Mouse (Mus musculus) cerebellum, adult 9-11 months (tissue): ENCODE results near the gene Rasl11b.

Experiments
- DNase-seq: peaks from one replicate; pipeline ENCODE4 v3.0.0; 2022

Rasl11b gene

DNA sequence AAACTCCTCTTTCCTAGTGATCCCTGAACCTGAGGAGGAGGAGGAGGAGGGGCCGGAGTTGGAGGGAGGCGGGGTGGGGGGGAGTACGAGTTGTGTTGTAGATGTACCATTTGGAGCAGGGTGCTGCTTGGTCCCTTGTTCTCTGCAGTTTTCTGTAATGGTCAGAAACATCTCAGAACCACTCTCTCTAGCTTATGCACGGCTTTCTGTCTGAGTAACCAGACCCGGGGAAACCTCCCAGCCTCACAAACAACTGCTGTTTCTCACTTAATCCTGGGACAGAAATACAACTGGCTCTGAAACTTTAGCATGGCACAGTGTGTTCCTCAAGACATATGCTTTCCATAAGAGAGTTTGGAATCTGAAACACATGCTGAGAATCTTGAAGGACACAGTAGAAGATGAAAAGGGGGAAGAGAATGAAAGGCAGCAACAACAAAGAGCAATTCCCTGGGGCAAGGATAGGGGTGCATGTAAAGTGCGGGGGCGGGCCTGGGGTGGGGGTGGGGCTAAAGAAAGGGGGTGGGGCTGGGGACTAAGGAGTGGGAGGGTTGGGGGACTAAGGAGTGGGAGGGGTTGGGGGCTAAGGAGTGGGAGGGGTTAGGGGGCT, 19.5 kb downstream of the Rasl11b start:
- DNase-seq = no peak

DNA sequence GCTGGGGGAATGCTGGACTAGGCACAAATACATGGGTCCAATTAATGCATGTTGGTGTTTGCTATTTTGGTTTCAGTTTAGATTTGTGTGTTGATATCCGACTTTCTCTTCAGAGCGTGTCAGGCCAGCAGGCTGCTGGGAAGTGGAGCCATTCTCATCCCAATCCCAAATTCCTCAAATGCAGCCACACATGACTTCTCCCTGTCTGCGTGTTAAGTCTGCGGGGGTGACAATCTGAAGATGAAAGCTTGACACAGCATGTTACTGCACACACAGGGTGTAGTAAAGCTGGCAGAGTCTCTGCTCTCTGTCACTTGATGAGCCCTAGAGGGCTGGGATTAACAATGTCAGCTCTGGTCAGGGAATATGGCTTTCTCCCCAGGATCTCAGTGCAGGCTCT, 20.0 kb downstream of the Rasl11b start:
- DNase-seq = no peak

DNA sequence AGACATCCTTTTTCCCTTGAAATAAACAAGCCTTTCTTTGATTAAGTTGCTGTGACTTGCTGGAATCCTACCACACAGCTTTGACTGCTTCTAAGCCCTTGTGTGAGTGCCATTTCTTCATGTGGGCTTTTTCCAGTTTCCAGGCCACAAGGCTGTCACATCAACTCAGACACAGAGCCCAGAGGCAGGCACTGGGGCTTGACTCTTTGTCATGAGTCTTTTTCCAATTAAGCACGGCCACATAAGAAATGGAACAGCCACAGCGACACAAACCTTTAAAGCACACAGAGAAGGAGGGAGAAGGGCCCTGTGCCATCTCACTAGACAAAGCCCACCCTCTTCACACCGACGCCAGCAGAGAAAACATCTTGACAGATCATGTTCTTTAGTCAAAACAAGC, 23.4 kb downstream of the Rasl11b start:
- DNase-seq = no peak

DNA sequence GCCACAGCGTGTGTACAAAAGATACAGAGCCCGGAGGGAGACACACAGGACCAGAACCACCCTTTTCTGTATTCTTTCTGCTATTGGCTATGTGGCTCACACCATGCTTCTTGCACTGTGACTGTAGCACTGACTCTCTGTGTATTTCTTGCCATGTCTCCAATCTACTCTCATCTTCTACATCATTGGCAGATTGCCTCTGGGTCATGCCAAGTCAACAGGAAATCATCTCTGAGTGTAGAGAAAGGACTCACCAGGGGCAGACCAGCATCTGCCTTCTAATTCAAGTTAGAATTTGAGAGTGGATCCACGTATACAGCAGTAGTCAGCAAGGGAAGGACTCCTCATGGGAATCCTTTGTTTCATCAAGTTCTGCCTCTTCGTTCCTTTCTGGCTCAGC, 27.5 kb downstream of the Rasl11b start:
- no peak for DNase-seq

DNA sequence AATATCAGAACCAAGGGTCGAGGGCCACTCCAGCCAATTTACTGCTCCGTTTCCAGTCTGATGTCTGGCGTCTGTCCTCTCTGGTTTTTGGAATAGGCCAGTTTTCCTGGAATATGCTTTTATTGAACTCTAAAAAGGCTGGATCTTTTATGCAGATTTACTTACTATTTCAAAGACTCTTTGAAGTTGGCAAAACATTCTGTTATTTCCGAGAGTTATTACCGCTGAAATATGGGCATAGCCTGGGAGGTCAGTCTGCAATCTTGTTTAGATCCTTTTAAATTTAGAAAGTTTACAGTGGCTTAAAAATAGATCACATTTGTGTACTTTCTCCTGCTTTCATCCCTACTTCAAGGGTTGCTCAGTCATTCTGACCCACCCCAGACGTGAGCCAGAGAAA, 29.4 kb downstream of the Rasl11b start:
- DNase-seq = no peak

DNA sequence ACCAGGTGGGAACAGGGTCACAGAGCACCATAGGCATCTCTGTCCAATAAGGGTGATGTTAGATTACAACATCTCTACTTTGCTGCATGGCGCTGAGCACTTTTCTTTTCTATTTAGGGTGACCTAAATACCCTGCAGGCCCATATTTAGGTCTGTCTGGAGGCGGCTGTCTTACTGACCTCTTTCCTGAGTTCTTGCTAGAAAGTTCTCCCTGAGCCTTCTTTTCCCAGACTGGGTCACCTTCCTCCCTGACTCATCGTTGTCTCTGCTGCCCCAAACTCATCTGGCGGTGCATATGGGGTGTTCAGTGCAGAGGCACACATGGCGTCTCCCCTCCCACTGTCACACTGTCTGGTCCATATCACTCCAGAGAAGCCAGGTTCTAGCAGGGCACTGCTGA, 31.1 kb downstream of the Rasl11b start:
- DNase-seq = no peak

DNA sequence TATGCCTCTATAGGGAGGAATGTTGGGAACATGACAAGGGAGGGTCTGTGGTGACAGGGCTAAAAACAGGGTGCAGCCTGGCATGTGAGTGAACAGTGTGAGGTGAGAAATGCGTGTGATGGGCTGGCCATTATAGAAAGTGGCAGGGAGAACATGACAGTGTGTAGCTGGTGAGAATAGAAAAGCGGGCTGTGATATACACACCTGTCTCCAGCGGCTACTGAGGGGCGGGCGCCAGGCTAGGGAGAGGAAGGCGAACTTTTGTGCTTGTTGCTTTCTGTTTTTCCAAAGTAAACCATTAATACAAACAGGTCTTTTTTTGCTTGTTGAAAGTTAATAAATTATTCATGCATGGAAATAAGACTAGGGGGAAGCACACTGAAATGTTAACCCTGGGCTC, 32.3 kb downstream of the Rasl11b start:
- DNase-seq = no peak

DNA sequence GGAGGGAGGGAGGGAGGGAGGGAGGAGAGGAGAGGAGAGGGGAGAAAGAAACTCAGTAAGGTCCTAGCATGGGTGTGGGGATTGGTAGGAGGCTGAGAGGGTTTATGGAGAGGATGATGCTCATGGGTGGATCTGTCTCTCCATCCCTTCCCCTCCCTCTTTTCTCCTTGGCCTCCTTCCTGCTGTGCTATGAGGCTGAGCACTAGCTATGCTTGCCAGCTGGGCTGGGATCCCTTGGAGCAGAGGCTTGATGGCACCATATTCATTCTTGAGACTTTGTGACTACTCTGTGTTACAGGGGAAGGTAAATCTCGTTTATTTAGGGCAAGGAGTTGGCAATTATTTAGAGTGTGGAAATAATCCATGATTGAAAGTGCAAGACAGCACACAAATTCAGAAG, 33.9 kb downstream of the Rasl11b start:
- DNase-seq = no peak

DNA sequence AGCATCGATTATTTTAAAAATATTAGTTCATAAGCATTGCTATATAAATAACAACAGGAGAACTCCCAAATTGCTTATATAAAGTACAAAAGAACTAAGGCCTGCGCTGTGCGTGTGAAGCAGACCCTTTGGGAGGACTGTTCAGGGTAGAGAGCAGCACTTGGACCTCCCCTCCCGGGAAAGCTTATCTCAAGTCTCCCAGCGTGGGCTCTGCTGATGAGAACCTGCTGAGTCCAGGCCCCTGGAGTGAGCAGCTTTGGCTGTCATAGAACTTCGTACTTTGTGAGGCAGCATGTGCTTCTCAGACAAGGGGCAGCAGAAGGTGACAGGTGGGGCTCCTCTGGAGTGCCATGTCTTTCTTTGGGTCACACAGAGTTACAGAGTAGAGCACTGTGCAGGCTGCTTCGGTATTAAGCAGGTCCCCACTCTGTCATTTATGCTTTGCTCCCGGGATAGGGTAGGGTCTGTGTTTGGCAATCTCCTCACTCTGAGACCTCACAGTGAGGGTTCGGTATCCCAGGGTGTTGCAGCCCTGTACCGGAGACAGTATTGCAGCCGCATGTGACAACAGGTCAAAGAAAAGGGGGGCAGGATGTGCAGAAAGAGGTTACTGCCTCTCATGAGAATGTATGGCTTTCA, 34.8 kb downstream of the Rasl11b start:
- no peak for DNase-seq

DNA sequence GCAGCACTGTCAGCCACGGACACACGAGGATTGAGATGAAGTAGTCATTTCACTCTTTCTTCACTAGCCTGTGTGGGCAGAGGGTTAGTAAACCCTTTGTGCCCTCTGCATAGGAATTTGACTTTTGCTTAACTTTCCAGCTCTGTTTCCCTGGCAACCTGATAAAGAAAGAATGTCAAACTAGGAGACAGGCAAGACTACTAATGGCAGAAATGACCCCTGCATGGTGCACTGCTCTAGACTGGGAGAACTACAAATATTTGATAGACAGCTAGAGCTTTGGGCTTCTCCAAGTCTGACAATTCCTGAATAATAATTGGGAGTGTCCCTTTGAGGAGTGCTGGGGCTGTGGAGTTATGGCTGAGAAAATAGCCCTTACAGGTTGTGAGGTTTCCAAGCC, 35.4 kb downstream of the Rasl11b start:
- no peak for DNase-seq

DNA sequence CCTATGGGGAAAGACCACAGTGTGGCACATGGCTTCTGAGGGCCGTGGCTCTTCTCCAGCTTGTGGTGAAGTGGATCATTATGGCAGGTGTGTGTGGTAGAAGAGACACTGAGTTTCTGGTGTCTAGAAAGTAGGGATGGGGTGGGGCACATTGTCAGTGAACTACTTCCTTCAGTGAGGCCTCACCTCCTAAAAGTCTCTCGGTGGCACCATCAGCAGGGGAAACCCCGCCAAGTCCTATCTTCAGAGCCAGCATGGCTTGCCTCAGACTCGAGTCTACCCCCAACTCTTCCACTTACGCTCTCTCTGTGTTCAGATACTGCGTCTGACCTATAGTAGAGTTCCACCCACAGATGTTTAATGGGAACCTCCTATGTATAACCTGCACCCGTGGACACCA, 38.7 kb downstream of the Rasl11b start:
- DNase-seq = no peak

DNA sequence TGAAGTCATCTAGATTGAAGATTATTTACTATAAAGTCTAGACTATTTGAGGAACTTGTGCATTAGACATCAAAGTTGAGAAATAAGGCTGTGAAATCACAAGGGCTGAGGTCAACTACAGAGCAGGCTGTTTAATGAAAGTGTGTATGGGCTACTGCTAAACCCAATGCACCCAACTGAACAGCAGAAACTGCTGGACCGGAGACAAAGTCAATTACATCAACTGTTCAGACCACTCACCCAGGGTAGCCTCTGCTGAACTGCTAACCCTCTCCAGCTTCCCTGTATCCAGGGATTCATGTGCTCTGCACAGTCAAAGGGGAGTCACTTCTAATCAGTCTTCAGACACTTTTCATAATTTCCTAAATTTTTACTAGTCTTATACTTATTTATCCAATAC, 44.3 kb downstream of the Rasl11b start:
- DNase-seq = no peak

DNA sequence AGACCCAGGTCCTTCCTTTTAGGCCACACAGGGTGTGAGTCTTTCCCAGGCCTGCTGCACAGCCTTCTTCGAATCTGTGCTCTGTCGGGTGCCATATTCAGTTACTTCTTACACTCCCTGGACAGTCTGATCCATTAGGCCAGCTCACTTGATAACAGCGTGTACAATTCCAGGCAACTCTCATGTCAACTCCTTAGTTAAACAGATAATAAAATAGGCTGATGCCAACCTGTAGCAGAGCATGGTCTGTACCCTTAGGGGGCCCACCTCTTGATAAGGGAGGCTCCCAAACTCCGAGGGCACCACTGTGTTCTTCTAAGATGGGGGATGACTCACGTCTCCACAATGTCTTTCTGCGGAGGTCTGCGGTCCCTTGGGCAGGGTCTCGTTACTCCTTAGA, 45.2 kb downstream of the Rasl11b start:
- DNase-seq = no peak

DNA sequence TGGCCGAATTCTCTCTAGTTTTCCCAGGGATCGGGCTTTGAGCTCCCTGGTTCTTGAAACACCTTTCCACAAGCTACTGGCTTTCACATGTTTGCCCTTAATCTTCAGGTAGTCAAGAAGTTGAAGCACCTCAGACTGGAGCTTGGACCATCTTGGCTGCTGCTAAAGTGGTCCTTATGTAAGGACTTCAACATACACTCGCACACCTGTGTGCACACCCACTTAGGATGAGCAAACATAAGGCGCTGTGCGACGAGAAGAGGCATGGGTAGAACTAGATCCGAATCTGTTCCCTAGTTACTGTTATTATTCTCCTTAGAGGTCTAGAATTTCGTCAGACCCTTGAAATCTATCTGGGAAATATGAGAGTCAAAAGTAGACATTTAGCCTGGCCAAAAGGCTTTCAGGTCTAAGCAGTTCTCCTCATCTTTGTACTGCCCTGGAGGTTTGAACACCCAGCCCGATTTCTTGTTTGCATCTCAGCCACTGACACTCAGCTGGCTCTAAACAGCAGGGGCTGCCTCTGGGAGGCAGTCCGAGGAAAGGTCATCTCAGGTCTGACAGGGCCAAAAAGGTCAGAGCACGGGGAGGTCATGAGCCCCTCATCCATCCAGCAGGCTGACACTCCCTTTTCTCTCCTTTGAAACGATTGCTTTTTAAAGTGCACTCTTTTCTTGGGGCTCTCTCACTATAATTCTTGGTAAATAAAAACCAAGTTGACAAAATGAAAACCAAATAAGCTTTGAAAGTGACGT, 46.0 kb downstream of the Rasl11b start:
- no peak for DNase-seq

DNA sequence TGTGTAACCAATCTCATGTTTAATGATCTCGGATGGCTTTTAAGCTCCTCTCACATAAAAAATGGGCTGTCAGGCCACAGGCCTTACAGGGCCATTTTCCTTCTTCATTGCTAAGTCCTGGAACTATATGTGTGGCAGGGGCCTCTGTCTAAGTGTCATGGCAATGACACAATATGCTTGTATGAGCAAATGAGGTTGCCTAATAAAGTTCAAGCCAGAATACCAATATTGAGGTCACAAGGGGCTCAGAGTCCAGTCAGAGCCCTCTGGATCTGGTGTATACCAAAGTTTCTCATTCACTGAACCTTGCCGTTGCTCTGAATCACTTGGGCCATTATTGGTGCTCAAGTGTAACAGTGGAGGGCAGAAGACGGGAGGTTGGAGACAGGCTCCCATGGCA, 47.6 kb downstream of the Rasl11b start:
- no peak for DNase-seq

DNA sequence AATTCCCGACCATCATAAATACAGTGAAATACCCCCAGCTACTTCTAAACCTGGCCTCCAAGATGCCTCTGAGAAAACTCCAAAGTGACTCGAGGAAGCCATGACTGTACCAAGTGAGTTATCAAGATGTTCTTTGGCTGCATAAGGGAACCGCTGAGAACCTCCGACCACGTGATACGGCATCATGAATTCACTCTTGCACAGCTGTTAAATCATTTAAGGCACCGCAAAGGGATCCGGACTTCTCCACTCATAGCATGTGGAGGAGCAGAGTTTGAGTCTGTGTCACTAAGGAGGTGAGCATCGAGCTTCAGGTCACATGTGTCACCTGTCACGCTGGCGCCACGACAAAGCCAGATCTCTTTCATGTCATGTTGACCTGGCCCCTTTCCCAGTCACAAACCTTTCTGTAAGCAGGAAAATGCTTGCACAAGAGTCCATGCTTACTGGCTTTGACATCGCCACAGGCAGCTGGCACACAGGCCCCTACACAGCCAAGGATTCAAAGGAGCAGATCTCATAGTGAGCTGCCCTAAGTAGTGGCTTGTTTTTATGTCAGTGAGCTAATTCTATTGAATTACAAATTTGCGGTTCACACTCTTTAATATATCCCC, 49.4 kb downstream of the Rasl11b start:
- DNase-seq = peak; percentile 74

DNA sequence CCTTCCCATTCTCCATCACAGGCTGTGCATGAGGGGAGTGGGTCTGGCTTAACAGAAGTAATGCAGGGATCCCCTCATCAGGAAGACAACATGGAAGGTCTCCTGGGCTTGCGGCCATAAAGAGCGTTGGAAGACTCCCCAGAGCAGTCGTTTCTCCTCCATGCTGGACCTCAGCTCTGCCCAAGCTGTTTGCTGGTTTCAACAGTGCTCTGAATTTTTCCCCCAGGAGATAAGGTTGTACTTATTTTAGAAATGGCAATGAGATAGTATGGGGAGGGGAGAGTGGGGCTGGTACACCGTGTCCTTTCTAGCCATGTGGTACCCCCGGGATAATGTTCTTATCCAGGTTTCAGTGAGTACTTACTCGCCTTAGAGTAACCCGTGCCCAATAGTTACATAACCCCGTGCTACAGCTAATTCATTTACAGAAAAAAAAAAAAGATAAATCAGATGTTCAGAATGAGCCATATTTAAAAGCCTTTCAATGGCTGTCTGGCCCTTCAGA, 50.6 kb downstream of the Rasl11b start:
- no peak for DNase-seq

DNA sequence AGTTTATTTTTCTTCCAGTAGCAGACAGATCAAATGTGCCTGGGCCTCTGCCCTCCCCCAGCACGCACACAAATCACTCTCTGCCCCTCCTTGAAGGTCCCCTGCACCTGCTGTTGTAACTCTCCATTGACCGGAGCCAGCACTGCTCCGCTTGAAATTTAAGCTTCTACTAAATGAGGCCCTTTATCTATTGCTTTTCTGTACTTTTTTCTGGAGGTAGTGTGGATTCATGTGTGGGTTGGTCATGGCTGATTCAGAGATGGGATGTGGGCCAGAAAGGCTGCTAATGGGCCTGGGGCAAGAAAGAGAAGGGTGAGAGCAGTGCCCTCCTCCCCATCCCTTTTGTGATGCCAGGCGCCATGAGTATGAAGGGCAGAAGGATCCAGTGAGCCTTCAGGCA, 51.4 kb downstream of the Rasl11b start:
- no peak for DNase-seq

DNA sequence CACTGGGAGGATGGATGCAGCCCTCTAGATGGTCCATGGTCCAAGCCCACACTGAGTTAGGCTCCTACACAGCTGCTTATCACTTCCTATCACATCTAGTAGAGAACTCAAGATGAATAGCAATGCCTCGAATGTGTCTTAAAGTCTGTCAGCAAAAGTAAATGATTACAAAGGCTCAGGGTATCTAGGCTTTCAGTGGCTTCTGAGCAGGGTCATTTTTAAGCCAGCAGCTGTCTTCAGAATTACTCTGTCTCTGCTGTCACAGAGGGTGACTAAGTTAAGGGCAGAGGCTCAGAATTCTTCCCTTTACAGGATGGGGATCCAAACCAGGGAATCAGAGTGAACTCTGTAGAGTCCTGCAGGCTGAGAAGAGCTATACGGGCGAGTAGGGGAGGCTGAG, 51.9 kb downstream of the Rasl11b start:
- no peak for DNase-seq
